Mouse (Mus musculus): ENCODE measurements at regions not wholly inside any gene's neighbourhood (a gene's known extent, or its start where the extent isn't known, plus 50 kb on each side); places are given as distances from the start of the nearest gene placed in this dataset.
A peak's percentile ranks its signal among the peaks of the same experiment; 100 is the strongest.

DNA sequence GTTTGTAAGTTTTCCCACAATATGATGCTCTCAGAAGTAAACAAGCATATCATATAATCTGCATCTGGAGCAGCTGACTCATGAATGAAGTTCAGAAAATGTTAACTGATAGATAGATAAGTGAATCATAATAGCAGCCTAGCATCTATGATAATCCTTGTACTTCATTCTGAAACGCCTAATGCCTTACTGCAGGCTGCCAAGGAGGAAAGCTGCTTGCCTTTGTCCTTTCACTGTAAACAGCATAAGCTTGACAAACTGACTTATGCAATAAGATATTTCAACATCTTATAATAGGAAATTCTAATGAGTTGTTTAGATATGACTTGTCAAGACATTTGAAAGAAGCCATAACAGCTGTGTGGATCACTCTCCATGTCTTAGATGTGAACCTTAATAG, 920.3 kb upstream of the Gm7489 start:
- H3K4me2 ChIP-seq (ENCODE audit: low read depth), result peak overlapping the region; percentile 1
- TF ChIP-seq REST (IDR thresholded peaks at IDR 0.05; ENCODE audit: insufficient read depth, insufficient read length) (no peak), TCF3 (IDR thresholded peaks at IDR 0.05; ENCODE audit: insufficient read length, low read depth) (no peak), MYOD1 (IDR thresholded peaks at IDR 0.05; ENCODE audit: control insufficient read depth in 1 of 3, insufficient read length in 2 of 3, low read depth in 2 of 3) (peak in 1 of 3 experiments; percentile 85), CEBPB (IDR thresholded peaks at IDR 0.05; ENCODE audit: insufficient read depth, poor library complexity, severe bottlenecking) (peak; percentile 77; the same call in 1 of the 2 replicates), MYOG (IDR thresholded peaks at IDR 0.05; ENCODE audit: control insufficient read depth in 1 of 3, insufficient read depth in 1 of 3, insufficient read length in 2 of 3, low read depth in 2 of 3) (no peak), USF1 (IDR thresholded peaks at IDR 0.05; ENCODE audit: low read depth) (no peak), TCF12 (IDR thresholded peaks at IDR 0.05; ENCODE audit: insufficient read depth, poor library complexity, severe bottlenecking) (no peak), MAX (IDR thresholded peaks at IDR 0.05; ENCODE audit: low read depth) (no peak)
- no peaks in the 10 kb centered on the region for H3K79me2 ChIP-seq (ENCODE audit: control insufficient read depth, insufficient read depth)
- H3K36me3 ChIP-seq (ENCODE audit: control insufficient read depth, insufficient read depth), result no peaks in the 10 kb centered on the region
- H3K27me3 ChIP-seq (ENCODE audit: control insufficient read depth, insufficient read depth, insufficient read length), result no peaks in the 10 kb centered on the region
- H3K4me3 ChIP-seq, result no peak overlapping the region
- H3ac ChIP-seq (ENCODE audit: control insufficient read depth, insufficient read length), result no peak overlapping the region

DNA sequence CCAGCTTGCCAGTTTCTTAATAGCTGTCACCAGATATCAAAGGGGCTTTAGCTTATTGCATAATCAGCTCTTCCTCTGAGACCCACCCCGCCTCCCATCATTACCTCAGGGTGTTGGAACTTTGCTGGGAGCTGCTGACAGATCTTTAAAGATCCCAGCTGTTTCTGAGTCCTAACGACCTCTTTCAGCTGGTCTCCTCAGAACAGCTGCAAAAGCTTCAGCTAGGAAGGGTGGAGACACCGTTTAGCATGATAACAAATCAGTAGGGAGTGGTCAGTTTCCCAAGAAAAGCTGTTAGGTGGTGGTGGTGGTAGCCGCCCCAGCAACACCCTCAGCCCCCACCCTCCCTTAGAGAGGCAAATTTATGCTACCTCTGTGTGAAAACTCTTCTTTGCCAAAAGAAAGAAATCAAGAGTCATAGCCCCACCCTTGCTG, 916.9 kb upstream of the Gm7489 start:
- Histone ChIP-seq H3K36me3 (ENCODE audit: control insufficient read depth, insufficient read depth) (no peaks in the 10 kb centered on the region), H3K4me3 (no peak overlapping the region), H3K27me3 (ENCODE audit: control insufficient read depth, insufficient read depth, insufficient read length) (no peaks in the 10 kb centered on the region), H3K4me2 (ENCODE audit: low read depth) (peak overlapping the region; percentile 63), H3K79me2 (ENCODE audit: control insufficient read depth, insufficient read depth) (no peaks in the 10 kb centered on the region), H3ac (ENCODE audit: control insufficient read depth, insufficient read length) (no peak overlapping the region)
- TF ChIP-seq SRF (IDR thresholded peaks at IDR 0.05; ENCODE audit: control insufficient read depth, insufficient read length, low read depth), result no peak
- TF ChIP-seq E2F4 (IDR thresholded peaks at IDR 0.05; ENCODE audit: insufficient read depth), result no peak
- peak; percentile 100 for TF ChIP-seq TCF12 (IDR thresholded peaks at IDR 0.05; ENCODE audit: insufficient read depth, poor library complexity, severe bottlenecking)
- no peak for TF ChIP-seq MAX (IDR thresholded peaks at IDR 0.05; ENCODE audit: low read depth)
- no peak for TF ChIP-seq REST (IDR thresholded peaks at IDR 0.05; ENCODE audit: insufficient read depth, insufficient read length)
- no peak for TF ChIP-seq POLR2A (IDR thresholded peaks at IDR 0.05; ENCODE audit: insufficient read length, low read depth)
- peak in 2 of 3 experiments; percentile 94 to 100 for TF ChIP-seq MYOG (IDR thresholded peaks at IDR 0.05; ENCODE audit: control insufficient read depth in 1 of 3, insufficient read depth in 1 of 3, insufficient read length in 2 of 3, low read depth in 2 of 3)
- TF ChIP-seq USF1 (IDR thresholded peaks at IDR 0.05; ENCODE audit: low read depth), result no peak
- peak; percentile 99 for TF ChIP-seq CEBPB (IDR thresholded peaks at IDR 0.05; ENCODE audit: insufficient read depth, poor library complexity, severe bottlenecking)
- peak; percentile 99 for TF ChIP-seq MYOD1 (IDR thresholded peaks at IDR 0.05; ENCODE audit: control insufficient read depth in 1 of 3, insufficient read length in 2 of 3, low read depth in 2 of 3)
- no peak for TF ChIP-seq POLR2AphosphoS2 (IDR thresholded peaks at IDR 0.05; ENCODE audit: insufficient read length, low read depth)
- peak; percentile 91 for TF ChIP-seq TCF3 (IDR thresholded peaks at IDR 0.05; ENCODE audit: insufficient read length, low read depth)

DNA sequence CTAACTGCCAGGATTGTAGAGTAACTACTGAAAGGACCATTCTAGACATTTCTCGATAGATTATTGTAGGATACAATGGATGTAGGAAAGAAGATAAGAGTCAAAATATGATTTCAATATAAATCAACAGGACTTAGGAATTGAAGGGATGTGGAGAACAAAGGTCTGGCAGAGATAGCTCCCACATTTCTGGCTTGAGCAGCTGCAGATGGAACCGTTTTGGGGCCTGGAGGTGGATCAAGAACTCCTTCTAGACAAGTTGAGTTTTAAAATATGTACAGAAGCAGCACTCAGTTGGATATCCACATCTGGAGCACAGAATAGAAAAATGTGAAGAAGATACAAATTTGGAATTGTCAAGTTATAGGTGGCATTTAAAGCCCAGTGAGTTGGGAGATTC, 901.9 kb upstream of the Gm7489 start:
- Histone ChIP-seq H3K4me2 (ENCODE audit: low read depth) (no peak overlapping the region), H3K4me3 (no peak overlapping the region), H3K36me3 (ENCODE audit: control insufficient read depth, insufficient read depth) (no peaks in the 10 kb centered on the region), H3K27me3 (ENCODE audit: control insufficient read depth, insufficient read depth, insufficient read length) (no peaks in the 10 kb centered on the region), H3ac (ENCODE audit: control insufficient read depth, insufficient read length) (no peak overlapping the region), H3K79me2 (ENCODE audit: control insufficient read depth, insufficient read depth) (no peaks in the 10 kb centered on the region)
- TF ChIP-seq E2F4 (IDR thresholded peaks at IDR 0.05; ENCODE audit: insufficient read depth) (no peak), MYOG (IDR thresholded peaks at IDR 0.05; ENCODE audit: control insufficient read depth in 1 of 3, insufficient read depth in 1 of 3, insufficient read length in 2 of 3, low read depth in 2 of 3) (no peak)

DNA sequence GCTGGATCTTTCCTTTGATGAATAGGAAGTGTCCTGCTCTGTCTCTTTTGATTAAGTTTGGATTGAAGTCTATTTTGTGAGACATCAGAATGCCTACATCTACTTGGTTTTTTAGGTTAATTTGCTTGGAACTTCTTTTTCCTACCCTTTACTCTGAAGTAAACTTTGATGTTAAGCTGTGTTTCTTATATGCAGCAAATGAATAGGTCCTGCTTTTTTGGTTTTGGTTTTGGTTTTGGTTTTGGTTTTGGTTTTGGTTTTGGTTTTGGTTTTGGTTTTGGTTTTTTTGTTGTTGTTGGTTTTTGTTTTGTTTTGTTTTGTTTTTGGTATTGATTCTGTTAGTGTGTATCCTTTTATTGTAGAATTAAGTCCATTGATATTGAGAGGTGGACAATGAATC, 894.1 kb upstream of the Gm7489 start:
- no peak overlapping the region for H3ac ChIP-seq (ENCODE audit: control insufficient read depth, insufficient read length)
- H3K4me3 ChIP-seq, result no peak overlapping the region
- TF ChIP-seq CEBPB (IDR thresholded peaks at IDR 0.05; ENCODE audit: insufficient read depth, poor library complexity, severe bottlenecking) (no peak), TCF12 (IDR thresholded peaks at IDR 0.05; ENCODE audit: insufficient read depth, poor library complexity, severe bottlenecking) (no peak), MAX (IDR thresholded peaks at IDR 0.05; ENCODE audit: low read depth) (no peak), USF1 (IDR thresholded peaks at IDR 0.05; ENCODE audit: low read depth) (no peak), POLR2A (IDR thresholded peaks at IDR 0.05; ENCODE audit: insufficient read length, low read depth) (no peak), TCF3 (IDR thresholded peaks at IDR 0.05; ENCODE audit: insufficient read length, low read depth) (no peak)

DNA sequence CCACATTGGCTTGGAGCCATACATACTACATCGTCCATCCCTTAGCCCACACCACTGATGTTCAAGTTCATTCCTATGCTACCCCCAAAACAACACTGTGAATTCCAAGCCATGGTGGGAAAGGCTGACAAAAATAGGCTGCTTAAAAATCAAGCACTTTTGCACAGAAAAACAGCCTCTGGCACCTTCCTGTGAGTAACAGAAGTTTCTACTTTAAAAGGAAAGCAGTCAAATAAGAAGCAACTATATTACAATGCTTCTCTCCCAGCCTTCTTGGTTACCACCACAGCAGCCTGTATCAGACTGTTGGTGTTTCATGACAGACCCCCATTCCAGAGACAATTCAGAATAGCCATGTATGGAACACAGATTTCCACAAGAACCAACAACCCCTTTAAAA, 890.4 kb upstream of the Gm7489 start:
- Histone ChIP-seq H3K4me2 (ENCODE audit: low read depth) (no peak overlapping the region), H3K4me3 (no peak overlapping the region), H3K79me2 (ENCODE audit: control insufficient read depth, insufficient read depth) (no peaks in the 10 kb centered on the region), H3K27me3 (ENCODE audit: control insufficient read depth, insufficient read depth, insufficient read length) (no peaks in the 10 kb centered on the region), H3K36me3 (ENCODE audit: control insufficient read depth, insufficient read depth) (no peaks in the 10 kb centered on the region), H3ac (ENCODE audit: control insufficient read depth, insufficient read length) (no peak overlapping the region)
- TF ChIP-seq POLR2A (IDR thresholded peaks at IDR 0.05; ENCODE audit: insufficient read length, low read depth), result no peak
- no peak for TF ChIP-seq MYOG (IDR thresholded peaks at IDR 0.05; ENCODE audit: control insufficient read depth in 1 of 3, insufficient read depth in 1 of 3, insufficient read length in 2 of 3, low read depth in 2 of 3)
- TF ChIP-seq SRF (IDR thresholded peaks at IDR 0.05; ENCODE audit: control insufficient read depth, insufficient read length, low read depth), result no peak
- no peak for TF ChIP-seq TCF3 (IDR thresholded peaks at IDR 0.05; ENCODE audit: insufficient read length, low read depth)
- TF ChIP-seq TCF12 (IDR thresholded peaks at IDR 0.05; ENCODE audit: insufficient read depth, poor library complexity, severe bottlenecking), result no peak
- TF ChIP-seq REST (IDR thresholded peaks at IDR 0.05; ENCODE audit: insufficient read depth, insufficient read length), result no peak
- no peak for TF ChIP-seq POLR2AphosphoS2 (IDR thresholded peaks at IDR 0.05; ENCODE audit: insufficient read length, low read depth)
- no peak for TF ChIP-seq MYOD1 (IDR thresholded peaks at IDR 0.05; ENCODE audit: control insufficient read depth in 1 of 3, insufficient read length in 2 of 3, low read depth in 2 of 3)
- TF ChIP-seq E2F4 (IDR thresholded peaks at IDR 0.05; ENCODE audit: insufficient read depth), result no peak
- TF ChIP-seq CEBPB (IDR thresholded peaks at IDR 0.05; ENCODE audit: insufficient read depth, poor library complexity, severe bottlenecking), result no peak
- TF ChIP-seq USF1 (IDR thresholded peaks at IDR 0.05; ENCODE audit: low read depth), result no peak
- TF ChIP-seq MAX (IDR thresholded peaks at IDR 0.05; ENCODE audit: low read depth), result no peak

More for the DNA sequence above, 894.1 kb upstream of the Gm7489 start:
- Histone ChIP-seq H3K4me2 (ENCODE audit: low read depth) (no peak overlapping the region), H3K79me2 (ENCODE audit: control insufficient read depth, insufficient read depth) (no peaks in the 10 kb centered on the region), H3K27me3 (ENCODE audit: control insufficient read depth, insufficient read depth, insufficient read length) (no peaks in the 10 kb centered on the region), H3K36me3 (ENCODE audit: control insufficient read depth, insufficient read depth) (no peaks in the 10 kb centered on the region)
